Mouse (Mus musculus) forebrain, postnatal 0 days (tissue): ENCODE results near the gene Nabp2. TPM values are rescaled to one million over a fixed set of nuclear protein-coding genes. Genes with fewer than 3 reads are reported as not detected.

Source experiments
- ATAC-seq: fragments of 200-750 bp; cut with Nextera tagmentation; 2 replicates; pipeline ENCODE4 v1.8.0; 2017; ENCODE audit warnings: mild to moderate bottlenecking, moderate library complexity
- DNase-seq: peaks from one replicate; pipeline ENCODE4 v3.0.0-alpha.2; 2015
- H3K27ac ChIP-seq: fragments of 300-500 bp; sonication (generic); 2 replicates; pipeline ENCODE4 v1.5.1; 2014; ENCODE audit warnings: low read depth, mild to moderate bottlenecking, antibody characterized with exemption, low read length, moderate library complexity, mixed read lengths
- H3K27me3 ChIP-seq: fragments of 300-500 bp; sonication (generic); 2 replicates; pipeline ENCODE4 v1.6.1; 2014; ENCODE audit warnings: mild to moderate bottlenecking, low read length, mixed read lengths; ENCODE audit not compliant: insufficient read depth
- H3K36me3 ChIP-seq: fragments of 300-500 bp; sonication (generic); 2 replicates; pipeline ENCODE4 v1.6.1; 2014; ENCODE audit warnings: mild to moderate bottlenecking, moderate library complexity; ENCODE audit not compliant: insufficient read depth
- H3K4me1 ChIP-seq: fragments of 300-500 bp; sonication (generic); 2 replicates; pipeline ENCODE4 v1.6.1; 2014; ENCODE audit warnings: antibody characterized with exemption; ENCODE audit not compliant: insufficient read depth
- H3K4me2 ChIP-seq: fragments of 300-500 bp; sonication (generic); 2 replicates; pipeline ENCODE4 v1.6.1; 2014; ENCODE audit warnings: low read depth, mild to moderate bottlenecking, moderate library complexity
- H3K4me3 ChIP-seq: fragments of 300-500 bp; sonication (generic); 2 replicates; pipeline ENCODE4 v1.5.1; 2014; ENCODE audit warnings: low read depth, low read length, mixed read lengths
- H3K9ac ChIP-seq: fragments of 300-500 bp; sonication (generic); 2 replicates; pipeline ENCODE4 v1.6.1; 2014; ENCODE audit warnings: mild to moderate bottlenecking
- H3K9me3 ChIP-seq: fragments of 300-500 bp; sonication (generic); 2 replicates; pipeline ENCODE4 v1.6.1; 2016; ENCODE audit warnings: low read length
- CTCF ChIP-seq: sonication (generic); IDR thresholded peaks from 2 replicates; pipeline ENCODE4 v1.5.1; 2016; ENCODE audit warnings: antibody characterized with exemption, control low read depth, low read depth
- WGBS: fragments of 180-500 bp; shearing (Covaris S2); extraction: QIAGEN DNeasy Blood & Tissue Kit; methylation state at CpG from one replicate; pipeline ENCODE4 v1.1.7; 2014; 5-methylcytosine and 5-hydroxymethylcytosine counted together
- polyA plus RNA-seq: library from polyadenylated mRNA; unstranded; fragments of >200 nt; fragmentation: Nextera tagmentation; extraction: Ambion mirVana; gene quantifications from 2 replicates; pipeline ENCODE4 v1.2.1, GENCODE M21; 2015
- total RNA-seq: library from RNA; depleted of rRNA; stranded (reverse); fragments of >200 nt; gene quantifications from 2 replicates; pipeline ENCODE4 v1.2.3, GENCODE M21; 2014

The Nabp2 gene
- total and polyA plus RNA-seq, 2 experiments from 2014 or later, result 90.1 to 159 TPM

GRCm38 (mm10) chr10:128389570-128389969 lies 21.7 kb downstream of the Nabp2 start:
- H3K4me2 ChIP-seq, result no peak overlapping the region
- H3K27ac ChIP-seq, result no peak overlapping the region
- no peaks in the 10 kb centered on the region for H3K4me1 ChIP-seq
- no peak overlapping the region for H3K4me3 ChIP-seq
- ATAC-seq, result no peak
- H3K9me3 ChIP-seq, result no peaks in the 10 kb centered on the region
- no peak for DNase-seq
- TF ChIP-seq CTCF, result no peak
- WGBS, result 84% methylated on average over 6 of the region's 6 CpGs
- no peaks in the 10 kb centered on the region for H3K27me3 ChIP-seq
- no peak overlapping the region for H3K9ac ChIP-seq
- H3K36me3 ChIP-seq, result peaks cover 98% of the 10 kb centered on the region

GRCm38 (mm10) chr10:128388941-128389340 lies 22.4 kb downstream of the Nabp2 start:
- Histone ChIP-seq H3K36me3 (peaks cover 98% of the 10 kb centered on the region), H3K9ac (no peak overlapping the region), H3K27me3 (no peaks in the 10 kb centered on the region), H3K4me3 (no peak overlapping the region), H3K9me3 (no peaks in the 10 kb centered on the region), H3K4me2 (no peak overlapping the region), H3K27ac (no peak overlapping the region), H3K4me1 (no peaks in the 10 kb centered on the region)
- DNase-seq (no peak), ATAC-seq (no peak)
- TF ChIP-seq CTCF, result no peak
- 81% methylated on average over 14 of the region's 14 CpGs for WGBS

- TF ChIP-seq CTCF, result no peak
These were observed 25.4 kb downstream of the Nabp2 start for GRCm38 (mm10) chr10:128385902-128386301.

DNA sequence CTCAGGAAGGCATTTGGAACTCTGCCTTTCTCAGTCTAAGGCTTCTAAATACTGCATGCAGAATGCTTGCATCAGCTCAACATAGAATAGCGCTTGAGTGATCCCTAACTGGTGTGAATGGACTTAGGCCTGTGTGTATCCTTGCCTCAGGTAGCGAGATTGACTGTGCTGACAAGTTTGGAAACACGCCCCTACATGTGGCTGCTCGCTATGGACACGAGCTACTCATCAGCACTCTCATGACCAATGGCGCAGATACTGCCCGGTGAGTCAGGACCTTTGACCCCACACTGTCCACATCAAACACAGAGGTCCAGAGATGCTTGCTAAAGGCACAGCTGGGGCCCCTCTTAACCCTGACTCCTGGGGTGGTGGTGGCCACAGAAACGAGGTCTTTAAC lies 28.8 kb downstream of the Nabp2 start:
- Histone ChIP-seq H3K36me3 (peaks cover 81% of the 10 kb centered on the region), H3K4me3 (no peak overlapping the region), H3K9ac (no peak overlapping the region), H3K27ac (no peak overlapping the region), H3K9me3 (no peaks in the 10 kb centered on the region), H3K4me2 (no peak overlapping the region), H3K27me3 (no peaks in the 10 kb centered on the region), H3K4me1 (peaks cover 12% of the 10 kb centered on the region; the same call in 1 of the 2 replicates)
- 90% methylated on average over 8 of the region's 8 CpGs for WGBS
- ATAC-seq, result no peak
- no peak for DNase-seq
- TF ChIP-seq CTCF, result no peak

More at GRCm38 (mm10) chr10:128385902-128386301, 25.4 kb downstream of the Nabp2 start:
- WGBS, result 97% methylated on average over 7 of the region's 7 CpGs
- ATAC-seq (no peak), DNase-seq (no peak)
- Histone ChIP-seq H3K4me3 (no peak overlapping the region), H3K4me2 (no peak overlapping the region), H3K4me1 (no peaks in the 10 kb centered on the region), H3K36me3 (peaks cover 96% of the 10 kb centered on the region), H3K9me3 (no peaks in the 10 kb centered on the region), H3K9ac (no peak overlapping the region), H3K27ac (no peak overlapping the region), H3K27me3 (no peaks in the 10 kb centered on the region)

DNA sequence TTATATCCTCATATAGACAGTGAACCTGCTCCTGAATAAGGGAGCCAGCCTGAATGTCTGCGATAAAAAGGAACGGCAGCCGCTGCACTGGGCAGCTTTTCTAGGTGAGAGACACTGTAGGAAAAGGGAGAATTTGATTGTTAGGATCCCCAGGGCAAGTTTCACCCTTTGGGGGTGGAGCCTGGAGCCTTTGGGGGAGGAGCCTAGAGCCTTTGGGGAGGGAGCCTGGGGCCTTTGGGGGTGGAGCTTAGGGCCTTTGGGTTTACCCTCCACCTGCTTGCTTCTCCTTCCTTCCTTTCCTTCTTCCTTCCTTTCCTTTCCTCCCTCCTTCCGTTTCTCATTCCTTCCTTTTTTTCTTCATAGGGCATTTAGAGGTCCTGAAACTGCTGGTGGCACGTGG lies 30.7 kb downstream of the Nabp2 start:
- no peaks in the 10 kb centered on the region for H3K9me3 ChIP-seq
- no peaks in the 10 kb centered on the region for H3K27me3 ChIP-seq
- 77% methylated on average over 5 of the region's 5 CpGs for WGBS
- H3K27ac ChIP-seq, result no peak overlapping the region
- no peak overlapping the region for H3K9ac ChIP-seq
- no peak overlapping the region for H3K4me3 ChIP-seq
- DNase-seq (no peak), ATAC-seq (no peak)
- peaks cover 19% of the 10 kb centered on the region; the same call in 1 of the 2 replicates for H3K4me1 ChIP-seq
- no peak for TF ChIP-seq CTCF
- peaks cover 63% of the 10 kb centered on the region for H3K36me3 ChIP-seq
- H3K4me2 ChIP-seq, result no peak overlapping the region

DNA sequence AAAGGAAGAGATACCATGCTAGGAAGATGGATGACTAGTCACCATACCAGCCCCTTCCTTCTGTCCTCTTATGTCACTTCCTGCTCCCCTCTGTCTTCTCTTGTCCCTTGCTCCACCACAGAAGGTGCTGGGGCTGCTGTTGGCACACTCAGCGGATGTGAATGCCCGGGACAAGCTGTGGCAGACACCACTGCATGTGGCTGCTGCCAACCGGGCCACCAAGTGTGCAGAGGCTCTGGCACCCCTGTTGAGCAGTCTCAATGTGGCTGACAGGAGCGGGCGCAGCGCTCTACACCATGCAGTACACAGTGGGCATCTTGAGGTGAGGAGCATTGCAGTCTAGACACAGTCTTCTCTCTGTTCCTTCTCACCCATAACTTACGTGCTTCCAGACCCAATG lies 32.0 kb downstream of the Nabp2 start:
- peaks cover 19% of the 10 kb centered on the region; the same call in 1 of the 2 replicates for H3K4me1 ChIP-seq
- no peaks in the 10 kb centered on the region for H3K9me3 ChIP-seq
- no peaks in the 10 kb centered on the region for H3K27me3 ChIP-seq
- no peak overlapping the region for H3K9ac ChIP-seq
- DNase-seq (no peak), ATAC-seq (no peak)
- 83% methylated on average over 7 of the region's 7 CpGs for WGBS
- H3K4me3 ChIP-seq, result no peak overlapping the region
- no peak overlapping the region for H3K4me2 ChIP-seq
- no peak overlapping the region for H3K27ac ChIP-seq
- peaks cover 50% of the 10 kb centered on the region for H3K36me3 ChIP-seq
- no peak for TF ChIP-seq CTCF

- H3K4me3 ChIP-seq, result peak overlapping the region; percentile 75
- no peaks in the 10 kb centered on the region for H3K9me3 ChIP-seq
- peaks cover 19% of the 10 kb centered on the region; the same call in 1 of the 2 replicates for H3K4me1 ChIP-seq
- peak overlapping the region; percentile 93 for H3K27ac ChIP-seq
- H3K36me3 ChIP-seq, result peaks cover 42% of the 10 kb centered on the region
- no peaks in the 10 kb centered on the region for H3K27me3 ChIP-seq
- H3K4me2 ChIP-seq, result peak overlapping the region; percentile 80
- DNase-seq (no peak), ATAC-seq (no peak)
- TF ChIP-seq CTCF, result no peak
- peak overlapping the region; percentile 92; the same call in 1 of the 2 replicates for H3K9ac ChIP-seq
- WGBS, result 46% methylated on average over 3 of the region's 3 CpGs
These were observed 32.8 kb downstream of the Nabp2 start for GRCm38 (mm10) chr10:128378462-128378861.
